Mouse (Mus musculus) forebrain, embryonic 14.5 days (tissue): ENCODE data around the gene Cfap61. TPM values are rescaled to one million over a fixed set of nuclear protein-coding genes. Genes with fewer than 3 reads are reported as not detected.
"Not testable (repeated sequence)": the region's sequence is repeated elsewhere in the genome, so short reads cannot be mapped to it uniquely, and the experiment has no call there.

Source experiments
- ATAC-seq: fragments of 200-750 bp; cut with Nextera tagmentation; 2 replicates; pipeline ENCODE4 v1.8.0; 2017; ENCODE audit warnings: mild to moderate bottlenecking, moderate library complexity
- DNase-seq: peaks from one replicate; pipeline ENCODE4 v3.0.0-alpha.2; 2015; ENCODE audit warnings: low spot score
- H3K27ac ChIP-seq: fragments of 300-500 bp; sonication (generic); 2 replicates; pipeline ENCODE4 v1.5.1; 2014; ENCODE audit warnings: low read depth, mild to moderate bottlenecking, control low read depth, low read length, moderate library complexity
- H3K27me3 ChIP-seq: fragments of 300-500 bp; sonication (generic); replicated peaks from 2 replicates; pipeline ENCODE4 v1.6.1; 2014; ENCODE audit warnings: low read length, control low read depth, mixed read lengths; ENCODE audit not compliant: control insufficient read depth, insufficient read depth
- H3K36me3 ChIP-seq: fragments of 300-500 bp; sonication (generic); 2 replicates; pipeline ENCODE4 v1.6.1; 2014; ENCODE audit warnings: low read length, control low read depth; ENCODE audit not compliant: control insufficient read depth, insufficient read depth
- H3K4me1 ChIP-seq: fragments of 300-500 bp; sonication (generic); 2 replicates; pipeline ENCODE4 v1.6.1; 2014; ENCODE audit warnings: antibody characterized with exemption, low read length, control low read depth; ENCODE audit not compliant: control insufficient read depth, insufficient read depth
- H3K4me2 ChIP-seq: fragments of 300-500 bp; sonication (generic); 2 replicates; pipeline ENCODE4 v1.6.1; 2014; ENCODE audit warnings: mild to moderate bottlenecking, control low read depth, low read length
- H3K4me3 ChIP-seq: fragments of 300-500 bp; sonication (generic); 2 replicates; pipeline ENCODE4 v1.5.1; 2014; ENCODE audit warnings: low read depth, low read length, control low read depth
- H3K9ac ChIP-seq: fragments of 300-500 bp; sonication (generic); 2 replicates; pipeline ENCODE4 v1.6.1; 2014; ENCODE audit warnings: mild to moderate bottlenecking, low read length, control low read depth, moderate library complexity
- H3K9me3 ChIP-seq: fragments of 300-500 bp; sonication (generic); replicated peaks from 2 replicates; pipeline ENCODE4 v1.6.1; 2016; ENCODE audit warnings: low read length, control low read depth, mixed read lengths; ENCODE audit not compliant: control insufficient read depth
- WGBS: fragments of 180-500 bp; shearing (Covaris S2); extraction: QIAGEN DNeasy Blood & Tissue Kit; methylation state at CpG from one replicate; pipeline ENCODE4 v1.1.7; 2014; 5-methylcytosine and 5-hydroxymethylcytosine counted together
- polyA plus RNA-seq: library from polyadenylated mRNA; unstranded; fragments of >200 nt; fragmentation: Nextera tagmentation; extraction: Ambion mirVana; gene quantifications from 2 replicates; pipeline ENCODE4 v1.2.1, GENCODE M21; 2014

Cfap61 gene
- 2.4 and 2.5 TPM in 2 replicates for polyA plus RNA-seq

DNA sequence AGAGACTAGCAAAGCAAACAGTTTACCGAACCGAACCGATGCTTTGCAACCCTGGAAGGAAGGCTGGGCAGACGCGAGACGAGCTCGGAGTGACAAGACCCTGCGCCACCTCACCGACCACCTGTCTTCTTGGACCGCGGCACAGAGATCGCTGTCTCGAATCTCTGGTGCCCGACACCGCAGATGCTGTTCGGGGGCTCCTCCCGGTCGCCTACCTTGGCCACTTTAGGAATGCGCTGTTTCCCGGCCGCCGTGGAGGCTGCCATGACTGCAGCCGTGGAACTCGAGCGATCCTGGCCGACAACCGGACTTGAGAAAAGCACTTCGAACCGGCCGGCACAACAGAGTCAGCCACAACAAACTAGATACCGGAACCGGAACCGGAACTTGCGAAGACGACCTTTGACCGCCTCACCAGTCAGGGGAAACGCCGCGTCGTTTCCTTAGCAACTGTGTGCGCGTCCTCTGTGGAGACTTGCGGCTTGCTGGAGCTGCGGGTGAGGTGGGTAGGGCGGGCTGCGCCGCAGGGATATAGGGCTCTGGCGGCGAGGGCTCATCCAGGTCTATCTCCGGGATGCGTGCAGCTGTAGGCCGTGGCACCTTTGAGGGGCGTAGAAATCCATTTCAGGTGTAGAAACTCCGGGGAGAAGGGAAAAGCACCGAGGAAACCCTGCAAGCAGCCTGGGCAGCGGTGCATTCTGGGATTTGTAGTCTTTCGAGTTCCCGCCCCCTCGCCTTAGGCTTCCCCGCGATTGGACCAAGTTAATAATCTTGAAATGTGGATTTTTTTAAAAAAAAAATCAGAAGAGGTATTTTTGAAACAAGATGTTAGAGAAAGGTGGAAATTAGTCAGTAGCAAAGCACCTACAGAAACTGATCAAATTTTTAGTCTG, at the start of gene Cfap61, which contains the start of gene Crnkl1:
Cfap61 (plus strand) TSS at position 446 of the 893 bp plus-strand sequence.
Crnkl1 (minus strand) TSS at position 676 of the 893 bp plus-strand sequence.
- Histone ChIP-seq H3K9ac (peak within 1 kb of the TSS; percentile 71), H3K36me3 (peaks cover 28% of the 10 kb centered on the region), H3K4me3 (peak within 1 kb of the TSS; percentile 83), H3K9me3 (no peaks in the 10 kb centered on the region), H3K27me3 (no peaks in the 10 kb centered on the region), H3K27ac (no peak within 1 kb of the TSS), H3K4me2 (peak within 1 kb of the TSS; percentile 96), H3K4me1 (peaks cover 7% of the 10 kb centered on the region)
- WGBS, result under 1% methylated on average over 61 of the region's 61 CpGs
- peak; percentile 99 for ATAC-seq
- peak; percentile 99 for DNase-seq

DNA sequence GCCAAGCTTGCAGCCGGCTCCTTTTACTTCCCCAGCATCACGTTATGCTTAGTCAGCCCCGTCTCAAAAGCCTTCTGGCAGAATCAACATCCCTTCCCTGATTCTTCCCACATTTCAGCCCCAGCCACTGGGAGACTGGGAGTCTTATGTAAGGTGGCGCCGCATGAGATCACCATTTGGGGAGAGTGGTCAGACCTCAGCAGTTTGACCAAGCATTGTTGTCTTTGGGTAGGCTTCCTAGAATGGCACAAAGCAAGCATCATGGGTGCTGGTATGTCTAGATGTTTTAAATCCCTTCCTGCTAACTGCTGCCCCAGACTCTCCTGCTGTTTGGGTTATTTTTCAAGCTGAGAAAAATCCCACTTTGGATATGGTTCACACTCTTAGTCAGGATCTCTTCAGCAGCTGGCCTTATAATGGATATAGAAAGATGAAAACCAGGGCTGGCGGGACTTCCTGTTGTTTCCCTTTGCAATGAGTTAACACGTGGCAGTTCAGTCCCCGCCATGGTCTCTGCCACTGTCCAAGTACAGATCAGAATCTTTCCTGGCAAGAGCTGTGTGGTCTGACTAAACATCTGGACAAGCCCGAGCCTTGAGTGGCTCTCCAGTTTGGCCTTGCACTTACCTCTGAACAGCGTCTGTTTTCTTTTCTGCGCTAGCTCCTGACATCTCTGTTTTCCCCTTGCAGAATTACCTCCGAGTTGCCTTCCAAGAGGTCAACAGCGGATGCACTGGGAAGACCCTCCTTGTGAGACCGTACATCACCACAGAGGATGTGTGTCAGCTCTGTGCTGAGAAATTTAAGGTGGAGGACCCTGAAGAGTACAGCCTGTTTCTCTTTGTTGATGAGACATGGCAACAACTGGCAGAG, 49.4 kb upstream of the Cfap61 start:
- DNase-seq (no peak), ATAC-seq (no peak)
- Histone ChIP-seq H3K4me2 (no peak overlapping the region), H3K9ac (no peak overlapping the region), H3K4me3 (no peak overlapping the region), H3K27ac (no peak overlapping the region), H3K36me3 (peaks cover 5% of the 10 kb centered on the region; the same call in 1 of the 2 replicates), H3K27me3 (no peaks in the 10 kb centered on the region), H3K4me1 (no peaks in the 10 kb centered on the region), H3K9me3 (no peaks in the 10 kb centered on the region)
- 81% methylated on average over 14 of the region's 14 CpGs for WGBS

DNA sequence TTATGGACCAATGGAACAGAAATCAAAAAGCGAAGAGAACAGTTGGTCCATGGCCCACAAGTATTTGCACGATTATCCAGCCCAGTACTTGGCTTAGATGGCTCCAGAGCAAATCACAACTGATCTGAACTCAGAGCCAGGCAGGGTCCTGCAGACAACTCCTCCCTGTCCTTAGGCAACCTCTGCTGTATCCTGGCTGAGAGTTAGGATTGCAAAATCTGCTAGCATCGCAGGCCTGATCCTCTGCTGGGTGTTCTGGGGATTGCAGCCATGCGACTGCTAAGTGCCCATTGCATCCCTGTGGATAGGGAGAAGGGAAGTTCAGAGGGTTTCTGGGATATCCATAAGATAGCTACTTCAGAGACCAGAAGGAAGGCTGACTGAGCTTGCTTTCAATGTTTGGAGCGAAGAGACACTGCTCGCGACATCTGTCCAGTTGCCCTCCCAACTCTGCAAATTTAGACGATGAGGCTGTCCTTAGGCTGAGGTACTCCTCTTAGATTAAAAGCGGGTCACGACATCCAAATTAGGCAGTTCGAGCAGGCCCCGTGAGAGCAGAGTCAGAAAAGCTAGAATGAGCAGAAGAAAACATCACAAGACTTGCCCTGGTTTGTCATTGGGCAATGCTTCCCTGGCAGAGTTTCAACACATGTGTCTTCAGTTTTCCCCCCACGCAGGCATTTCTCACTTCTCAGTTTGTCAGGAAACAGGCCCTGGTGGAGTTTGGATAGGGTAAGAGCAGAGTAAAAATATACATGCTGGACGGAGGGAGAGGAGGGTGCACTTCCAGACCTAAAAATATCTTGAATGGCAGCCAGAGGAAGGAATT, 46.4 kb upstream of the Cfap61 start:
- H3K9me3 ChIP-seq, result no peaks in the 10 kb centered on the region
- no peak overlapping the region for H3K4me3 ChIP-seq
- H3K4me1 ChIP-seq, result no peaks in the 10 kb centered on the region
- no peak overlapping the region for H3K9ac ChIP-seq
- WGBS, result 78% methylated on average over 14 of the region's 14 CpGs
- no peak overlapping the region for H3K4me2 ChIP-seq
- peaks cover 4% of the 10 kb centered on the region; the same call in 1 of the 2 replicates for H3K36me3 ChIP-seq
- peak; percentile 18 for DNase-seq
- no peak overlapping the region for H3K27ac ChIP-seq
- ATAC-seq, result no peak
- H3K27me3 ChIP-seq, result no peaks in the 10 kb centered on the region

DNA sequence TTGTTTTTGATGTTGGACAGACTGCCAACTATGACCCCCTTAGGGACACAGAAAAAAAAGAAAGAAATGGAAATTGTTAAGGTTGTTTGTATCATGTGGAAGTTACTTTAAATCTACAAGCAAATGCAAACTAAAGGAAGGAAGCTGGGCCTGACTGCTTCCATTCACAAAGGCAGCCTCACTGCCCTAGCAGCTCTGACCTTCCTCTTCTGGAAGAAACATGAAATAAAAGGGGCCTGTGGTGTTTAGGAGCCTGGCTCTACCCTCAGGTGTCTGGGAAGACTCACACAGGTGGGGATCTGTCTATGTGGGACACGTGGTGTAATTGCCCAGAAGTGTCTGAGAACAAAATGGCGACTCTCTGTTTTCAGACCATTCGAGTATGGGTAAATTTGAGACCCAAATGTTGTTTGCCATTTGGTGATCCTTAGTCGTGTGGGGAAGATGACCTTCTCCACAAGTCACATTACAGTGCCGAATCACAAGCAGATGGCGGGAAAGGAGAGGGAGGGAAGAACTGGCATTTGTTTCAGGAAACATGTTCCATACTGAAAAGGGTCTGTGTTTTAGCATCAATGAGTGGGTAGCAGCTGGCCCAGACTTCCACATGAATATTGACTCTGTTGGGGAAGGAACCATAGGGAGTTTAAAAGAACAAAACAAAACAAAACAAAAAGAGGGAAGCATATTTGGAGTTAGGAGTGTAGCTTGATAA, 45.7 kb upstream of the Cfap61 start:
- no peaks in the 10 kb centered on the region for H3K27me3 ChIP-seq
- H3K4me3 ChIP-seq, result no peak overlapping the region
- ATAC-seq, result no peak
- no peak overlapping the region for H3K27ac ChIP-seq
- H3K4me2 ChIP-seq, result no peak overlapping the region
- no peak for DNase-seq
- 79% methylated on average over 6 of the region's 6 CpGs for WGBS
- H3K36me3 ChIP-seq, result peaks cover 4% of the 10 kb centered on the region; the same call in 1 of the 2 replicates
- H3K4me1 ChIP-seq, result no peaks in the 10 kb centered on the region
- no peak overlapping the region for H3K9ac ChIP-seq
- H3K9me3 ChIP-seq, result no peaks in the 10 kb centered on the region

DNA sequence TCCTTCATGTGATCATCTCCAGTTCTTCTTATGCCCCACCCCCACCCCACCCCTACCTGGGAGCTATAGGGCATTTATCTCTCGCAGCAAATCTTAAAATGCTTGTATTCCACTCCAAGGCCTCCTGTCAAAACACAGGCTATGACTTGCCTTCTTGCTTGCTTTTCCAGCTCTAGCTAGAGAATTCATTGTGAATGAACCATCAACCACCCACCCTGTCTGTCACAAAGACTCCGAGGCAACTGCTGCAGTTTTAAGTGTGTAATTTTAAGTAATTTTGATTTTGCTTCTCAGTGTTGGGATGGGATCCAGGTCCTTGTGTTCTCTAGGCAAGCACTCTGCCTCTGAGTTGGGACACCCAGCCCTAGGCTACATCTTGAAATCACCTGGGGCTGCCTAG, 44.0 kb upstream of the Cfap61 start:
- Histone ChIP-seq H3K36me3 (peaks cover 4% of the 10 kb centered on the region; the same call in 1 of the 2 replicates), H3K9ac (no peak overlapping the region), H3K27ac (no peak overlapping the region), H3K27me3 (no peaks in the 10 kb centered on the region), H3K4me1 (no peaks in the 10 kb centered on the region), H3K4me3 (no peak overlapping the region), H3K9me3 (no peaks in the 10 kb centered on the region), H3K4me2 (no peak overlapping the region)
- no peak for DNase-seq
- WGBS, result 83% methylated on average over 2 of the region's 2 CpGs
- ATAC-seq, result no peak

DNA sequence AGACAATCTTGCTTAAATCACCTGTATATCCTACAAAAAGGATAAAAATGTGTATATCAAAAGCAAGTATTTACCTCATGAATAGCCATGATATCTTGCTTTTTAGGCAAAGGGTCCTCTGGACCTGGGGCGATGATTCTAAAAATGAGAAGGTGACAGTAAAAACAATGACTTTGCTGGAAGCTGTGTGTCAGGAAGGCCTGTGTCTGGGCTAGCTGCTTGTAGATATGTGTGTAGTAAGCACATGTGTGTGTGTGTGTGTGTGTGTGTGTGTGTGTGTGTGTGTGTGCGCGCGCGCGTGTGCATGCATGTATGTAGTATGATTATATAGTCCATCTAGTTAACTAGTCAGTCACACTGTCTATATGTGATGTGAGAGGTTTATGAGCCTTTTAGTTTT, 40.8 kb upstream of the Cfap61 start:
- H3K9ac ChIP-seq, result no peak overlapping the region
- WGBS, result 98% methylated on average over 6 of the region's 6 CpGs
- H3K36me3 ChIP-seq, result no peaks in the 10 kb centered on the region
- H3K4me2 ChIP-seq, result no peak overlapping the region
- no peaks in the 10 kb centered on the region for H3K27me3 ChIP-seq
- no peaks in the 10 kb centered on the region for H3K4me1 ChIP-seq
- ATAC-seq (no peak), DNase-seq (no peak)
- H3K9me3 ChIP-seq, result no peaks in the 10 kb centered on the region
- H3K27ac ChIP-seq, result no peak overlapping the region
- H3K4me3 ChIP-seq, result no peak overlapping the region

DNA sequence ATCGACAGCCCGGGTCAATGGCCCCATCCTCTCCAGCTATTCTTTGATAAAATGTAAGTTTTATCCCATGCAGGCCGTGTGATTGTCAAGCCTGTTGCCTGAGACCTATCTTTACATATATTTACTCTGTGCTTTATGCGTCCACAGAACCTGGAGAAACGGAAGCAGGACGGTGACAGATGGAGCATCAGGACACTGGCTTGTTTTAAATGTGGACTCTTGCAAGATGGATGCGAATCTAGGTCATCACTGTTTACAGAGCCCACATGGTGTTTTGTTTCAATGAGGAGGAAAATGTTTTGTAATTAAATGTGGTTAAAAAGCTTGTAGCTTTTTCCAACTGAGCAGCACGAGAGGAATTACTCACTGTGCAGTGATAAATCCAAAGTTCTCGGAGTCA, 36.5 kb upstream of the Cfap61 start:
- no peak overlapping the region for H3K4me3 ChIP-seq
- no peaks in the 10 kb centered on the region for H3K9me3 ChIP-seq
- WGBS, result 83% methylated on average over 9 of the region's 9 CpGs
- no peaks in the 10 kb centered on the region for H3K27me3 ChIP-seq
- no peak overlapping the region for H3K9ac ChIP-seq
- H3K4me2 ChIP-seq, result no peak overlapping the region
- H3K36me3 ChIP-seq, result no peaks in the 10 kb centered on the region
- no peaks in the 10 kb centered on the region for H3K4me1 ChIP-seq
- no peak for ATAC-seq
- no peak overlapping the region for H3K27ac ChIP-seq
- DNase-seq, result no peak

DNA sequence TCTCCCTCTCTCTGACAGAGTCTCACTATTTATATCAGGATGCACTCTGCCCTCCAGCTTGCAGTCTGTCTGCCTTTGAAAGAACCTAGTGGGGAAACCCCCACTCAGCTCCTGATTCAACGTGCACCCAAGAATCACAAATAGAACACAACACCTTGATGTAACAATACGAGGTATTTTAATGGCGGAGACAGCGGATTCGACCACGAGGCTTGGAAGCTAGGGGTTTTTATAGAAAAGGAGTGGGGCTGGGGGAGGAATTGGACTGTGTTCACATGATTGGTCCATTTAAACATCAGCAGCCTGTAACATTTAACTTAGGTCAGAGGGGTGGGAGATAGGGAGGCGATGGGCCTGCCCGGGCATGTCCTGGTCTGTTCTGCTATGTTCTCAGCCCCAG, 34.3 kb upstream of the Cfap61 start:
- not testable (repeated sequence) for H3K36me3 ChIP-seq, H3K27me3 ChIP-seq, DNase-seq, H3K4me3 ChIP-seq, H3K9ac ChIP-seq, H3K27ac ChIP-seq, H3K9me3 ChIP-seq, ATAC-seq, H3K4me2 ChIP-seq
- H3K4me1 ChIP-seq, result peaks cover 10% of the 10 kb centered on the region; the same call in 1 of the 2 replicates
- WGBS, result 79% methylated on average over 7 of the region's 8 CpGs
